Mouse (Mus musculus): Measurements from ENCODE around the gene Fmo2.

The Fmo2 gene

DNA sequence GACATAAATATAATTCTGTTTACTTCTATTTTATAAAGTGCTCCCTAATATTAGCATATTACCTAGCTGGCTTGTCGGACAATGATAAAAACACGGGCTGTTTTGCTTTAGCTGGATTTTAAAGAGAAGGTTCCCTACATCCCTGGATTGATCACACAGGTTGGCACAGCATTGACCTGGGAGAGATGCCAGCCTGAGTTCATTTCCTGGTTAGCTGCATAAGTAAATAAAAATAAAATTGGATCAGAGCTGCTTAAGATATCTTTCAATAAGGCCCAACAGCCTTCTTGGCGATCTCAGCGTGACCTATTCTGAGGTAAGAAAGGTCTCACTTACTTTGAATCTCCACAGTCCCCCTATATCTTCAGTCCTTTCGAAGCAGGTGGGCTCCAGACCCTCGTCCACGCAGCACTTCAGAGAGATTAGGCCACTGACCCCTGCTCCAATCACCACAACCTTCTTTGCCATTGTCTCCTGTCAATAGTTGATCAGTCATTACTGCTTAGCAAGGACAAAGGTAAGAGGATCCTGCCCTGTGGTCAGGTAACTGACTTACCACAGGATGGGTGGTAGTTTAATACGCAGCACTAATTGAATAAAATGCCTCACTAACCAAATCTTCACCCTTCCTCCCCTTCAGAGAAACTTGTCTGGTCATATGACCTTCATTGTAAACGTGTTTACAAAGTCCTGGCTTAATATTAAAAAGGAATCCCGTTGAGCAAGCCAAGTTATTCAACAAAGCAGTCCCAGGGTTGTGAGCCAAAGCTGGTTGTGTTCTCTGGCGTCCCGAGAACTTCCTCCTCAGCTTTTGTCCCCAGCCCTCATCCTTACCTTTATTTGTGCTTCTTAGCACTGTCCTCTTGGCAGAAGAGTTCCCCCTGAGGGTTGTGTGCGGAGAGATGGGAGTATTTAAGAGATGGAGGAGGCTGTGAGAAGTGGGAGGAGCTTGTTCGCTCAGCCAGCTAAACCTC lies at the start of gene Fmo2:
Fmo2 (minus strand) TSS at position 889 of the 974 bp plus-strand sequence.
- DNase-seq: no peak

DNA sequence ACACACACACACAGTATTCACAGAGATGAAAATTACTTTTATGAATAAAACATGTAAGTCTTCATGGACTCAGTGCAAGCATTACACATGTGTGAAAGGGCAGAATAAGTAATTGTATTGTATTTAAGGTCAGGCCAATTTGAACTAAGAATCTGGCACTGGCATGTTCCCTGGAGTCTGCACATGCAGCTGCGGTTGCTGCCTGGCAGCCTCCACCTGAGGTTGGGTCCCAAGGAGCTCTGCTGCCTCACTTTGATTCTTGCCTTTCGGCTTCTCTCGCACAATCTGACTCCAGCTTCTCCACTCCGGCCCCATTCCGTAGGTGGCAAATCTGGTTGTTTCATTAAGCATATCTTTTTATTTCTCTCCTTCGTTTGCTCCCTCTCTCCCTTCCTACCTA lies 49.4 kb upstream of the Fmo2 start:
- DNase-seq: no peak

DNA sequence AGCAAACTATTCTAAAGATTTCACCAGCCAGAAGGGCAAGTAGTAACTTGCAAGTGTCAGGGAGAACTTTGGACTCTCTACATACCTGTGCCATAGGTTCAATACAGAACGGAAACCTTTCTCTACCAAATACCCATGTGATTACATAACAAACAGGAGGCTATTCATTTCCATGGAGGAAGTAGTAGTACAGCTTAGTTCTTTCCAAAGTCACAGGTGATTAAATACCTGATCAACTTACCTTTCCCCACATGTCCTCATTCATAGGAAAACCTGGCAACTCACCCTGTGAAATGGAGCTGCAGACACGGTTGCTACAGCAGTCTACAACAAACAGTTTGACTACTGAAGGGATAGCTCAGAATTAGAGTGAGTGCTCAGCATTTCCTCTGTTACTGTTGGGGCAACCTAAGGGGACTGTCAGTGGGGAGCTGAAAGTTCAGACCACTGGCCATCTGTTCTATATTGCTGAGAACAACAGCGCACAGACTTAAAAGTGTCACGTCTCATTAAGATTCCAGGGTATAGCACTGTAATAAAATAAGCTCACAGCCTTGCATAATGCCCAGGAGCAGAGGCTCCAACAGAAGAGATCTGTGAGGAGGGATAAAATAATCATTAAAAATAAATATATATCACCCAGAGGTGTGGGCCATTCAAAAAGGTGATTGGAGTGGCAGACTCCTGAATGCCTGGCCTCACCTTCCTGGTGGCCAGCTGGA lies 48.5 kb upstream of the Fmo2 start:
- DNase-seq: peak; percentile 15

DNA sequence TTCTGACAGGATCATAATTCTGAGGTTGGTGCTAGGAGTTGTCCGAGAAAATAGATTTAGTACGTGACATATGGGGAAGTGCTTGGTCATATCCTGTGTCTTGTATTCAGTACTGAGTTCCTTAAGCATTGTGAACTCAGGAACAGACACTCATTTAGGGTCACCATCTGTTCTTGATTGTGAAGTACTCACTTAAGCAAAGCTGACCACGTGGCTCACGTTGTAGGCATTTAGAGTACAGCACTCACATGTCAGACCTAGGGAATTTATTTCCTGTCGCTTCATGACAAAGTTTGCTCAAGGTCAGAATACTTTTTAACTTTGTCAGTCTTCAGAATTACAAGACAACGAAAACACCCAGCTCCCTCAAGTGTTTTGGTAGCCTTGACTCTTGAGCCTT lies 45.2 kb upstream of the Fmo2 start:
- no peak for DNase-seq

DNA sequence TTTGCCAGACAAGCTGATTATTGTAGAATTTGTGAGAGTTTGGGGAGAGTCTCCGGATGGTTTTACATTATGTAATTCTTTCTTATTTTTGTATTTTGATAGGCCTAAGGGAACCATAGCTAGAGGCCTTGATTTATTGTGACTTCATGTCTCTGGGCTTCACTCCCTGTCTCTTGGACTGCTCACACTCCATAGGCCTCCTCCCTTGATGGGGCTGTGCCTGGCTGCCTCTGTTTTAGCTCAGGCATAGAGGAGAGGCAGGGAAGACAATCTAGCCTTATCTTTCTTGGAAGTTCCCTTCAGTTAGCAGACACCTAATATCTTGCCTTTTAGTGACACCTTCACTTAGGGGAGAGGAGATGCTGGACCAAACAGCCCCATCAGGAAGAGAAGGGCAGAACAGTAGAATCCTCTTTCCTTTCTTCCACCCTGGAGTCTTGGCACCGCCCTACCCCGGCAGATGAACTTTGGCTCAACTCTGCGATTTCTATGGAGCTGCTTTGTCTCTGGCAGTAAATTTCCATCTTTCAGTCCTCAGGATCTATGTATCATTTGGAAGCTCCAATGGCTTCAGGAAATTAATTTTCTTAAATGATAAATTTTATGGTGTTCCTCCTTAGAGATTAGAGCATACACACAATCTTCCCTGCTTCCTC lies 40.3 kb upstream of the Fmo2 start:
- no peak for DNase-seq

DNA sequence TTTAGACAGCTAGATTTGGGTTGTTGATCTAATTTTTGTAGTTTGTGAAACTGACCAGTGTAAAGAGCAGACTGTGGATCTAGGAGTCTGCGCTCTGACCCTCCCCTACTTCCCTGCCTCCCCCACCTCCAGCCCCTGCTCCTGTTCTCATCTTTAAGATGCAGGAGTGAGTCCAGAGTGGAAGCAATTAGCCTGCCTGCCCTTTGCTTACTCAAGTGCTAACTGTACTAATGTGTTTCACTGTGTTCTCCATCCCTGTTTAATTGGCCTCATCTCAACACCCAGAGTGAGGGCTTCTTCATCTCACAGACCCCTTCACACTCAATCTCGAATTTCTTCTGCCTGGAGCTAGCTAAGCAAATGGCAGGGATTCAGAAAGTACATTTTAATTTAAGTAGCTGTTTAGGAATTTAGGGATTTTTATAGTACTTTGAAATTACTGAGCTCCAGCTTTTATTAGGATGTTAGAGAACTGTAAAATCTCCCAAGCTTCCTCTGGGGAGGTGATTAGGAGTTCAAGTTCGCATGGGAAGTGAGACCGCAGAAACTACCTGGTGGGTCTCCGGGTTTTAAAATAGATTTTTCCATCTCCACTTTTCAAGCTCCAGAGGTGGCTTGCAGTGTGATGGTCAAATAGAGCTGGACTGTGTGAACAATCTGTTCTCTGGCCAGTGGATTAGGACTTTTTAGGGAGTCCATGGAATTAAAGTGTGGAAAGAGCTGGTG lies 39.6 kb upstream of the Fmo2 start:
- no peak for DNase-seq

DNA sequence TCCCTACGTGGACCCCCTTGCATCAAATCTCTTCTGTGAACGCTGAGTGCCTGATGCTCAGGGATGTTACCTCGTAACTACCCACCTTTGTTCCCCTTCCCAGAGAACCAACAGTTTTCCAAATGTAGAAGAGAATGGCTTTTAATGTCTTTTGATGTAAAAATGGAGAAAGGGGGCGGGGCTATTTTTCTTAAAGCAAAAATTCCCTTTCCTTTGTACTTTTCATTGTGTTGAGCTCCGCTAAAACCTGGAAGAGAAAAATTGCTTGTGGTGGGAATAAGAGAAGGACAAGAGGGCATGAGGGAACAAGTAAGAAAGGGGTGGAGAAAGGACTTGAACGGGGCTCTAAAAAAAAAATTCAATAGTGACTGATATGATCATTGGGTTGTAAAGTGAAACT lies 38.9 kb upstream of the Fmo2 start, which contains the start of gene Fmo6:
Fmo6 (minus strand) TSS at position 101 of the 400 bp plus-strand sequence.
- no peak for DNase-seq

DNA sequence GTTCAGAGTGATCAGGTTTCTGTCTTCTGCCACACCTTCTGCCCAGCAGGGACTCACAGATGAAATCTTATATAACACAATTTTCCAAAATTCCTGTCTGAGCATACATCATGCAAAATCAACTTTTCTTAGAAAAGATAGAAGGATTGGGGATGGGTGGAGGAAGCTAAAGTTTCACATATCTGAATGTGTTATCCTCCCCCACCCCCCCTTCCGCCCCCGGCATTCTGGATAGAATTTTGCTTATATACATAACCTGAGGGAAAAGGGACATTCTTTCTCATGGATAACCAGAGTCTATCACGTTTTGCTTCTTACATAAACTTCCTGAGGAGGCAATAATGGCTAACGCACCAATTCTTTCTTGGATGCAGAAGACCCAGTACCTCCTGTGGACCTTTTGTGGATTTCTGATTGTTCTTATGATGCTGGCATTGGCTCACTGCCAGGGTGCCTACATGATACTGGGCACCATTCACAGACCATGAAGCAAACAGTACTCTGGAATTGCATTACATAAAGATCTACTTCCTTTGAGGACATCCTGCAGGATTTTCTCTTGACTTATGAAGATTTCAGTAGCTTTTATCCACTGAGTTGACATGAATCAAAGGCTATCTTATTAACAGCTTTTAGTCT lies 36.0 kb upstream of the Fmo2 start:
- DNase-seq: no peak

DNA sequence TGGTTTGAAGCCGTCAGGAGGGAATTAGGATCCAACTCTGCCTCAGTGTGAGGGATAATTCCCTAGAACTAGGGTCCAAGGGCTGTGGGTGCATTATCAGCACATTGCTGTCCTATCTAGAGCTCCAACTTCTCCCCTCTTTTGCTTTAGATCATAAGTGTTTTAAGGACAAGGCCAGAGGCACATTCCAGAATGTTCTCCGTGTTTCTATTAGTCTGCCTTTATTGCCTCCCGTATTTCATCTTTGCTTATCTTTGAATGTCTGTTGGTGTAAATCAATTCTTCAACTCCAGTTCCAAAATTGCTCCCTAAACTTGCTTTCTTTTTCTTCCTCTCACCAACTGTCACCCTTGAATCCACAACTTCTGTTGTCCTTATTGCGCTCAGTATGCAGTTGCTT lies 33.9 kb upstream of the Fmo2 start:
- DNase-seq: no peak

DNA sequence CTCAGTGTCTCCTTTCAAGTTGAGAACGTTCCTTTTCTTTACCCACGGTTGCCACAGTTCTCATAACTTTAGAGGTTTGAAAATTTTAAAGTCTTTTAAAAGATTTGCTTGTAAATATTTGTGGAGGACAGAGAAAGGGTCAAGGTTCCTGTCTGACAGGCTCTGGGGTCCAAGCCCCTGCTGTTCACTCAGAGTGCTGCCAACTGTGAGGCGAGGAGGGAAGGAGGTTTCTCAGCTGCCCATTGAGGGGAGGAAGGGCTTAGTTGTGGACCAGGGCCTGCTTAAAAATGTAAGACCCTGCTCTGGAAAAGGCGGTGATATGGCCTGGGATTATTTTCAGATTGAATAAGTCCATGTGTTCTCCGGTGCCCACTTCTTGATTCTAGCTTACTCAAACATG lies 33.4 kb upstream of the Fmo2 start:
- no peak for DNase-seq

DNA sequence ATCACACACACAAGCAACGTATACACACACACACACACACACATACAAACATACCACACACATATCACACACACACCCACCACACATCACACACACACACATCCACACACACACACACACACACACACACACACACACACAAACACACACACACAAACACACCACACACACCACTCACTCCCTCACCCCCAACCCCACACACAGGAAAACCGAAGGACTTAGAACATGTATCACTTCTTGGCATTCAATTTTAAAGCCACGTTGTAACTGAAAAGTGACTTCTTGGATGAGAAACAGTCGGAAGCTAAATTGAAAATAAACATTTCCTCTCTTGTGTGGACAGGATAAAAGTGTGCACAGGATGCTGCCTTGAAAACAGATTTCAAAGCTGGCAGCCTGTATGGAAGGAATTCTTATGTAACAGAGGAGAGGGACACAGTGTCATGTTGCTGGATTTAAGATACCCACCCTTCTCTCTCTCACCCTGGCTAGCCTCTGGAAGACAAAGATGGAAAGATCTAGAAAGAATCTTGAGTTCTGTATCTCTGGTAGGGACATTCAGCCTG lies 32.9 kb upstream of the Fmo2 start:
- DNase-seq: no peak

DNA sequence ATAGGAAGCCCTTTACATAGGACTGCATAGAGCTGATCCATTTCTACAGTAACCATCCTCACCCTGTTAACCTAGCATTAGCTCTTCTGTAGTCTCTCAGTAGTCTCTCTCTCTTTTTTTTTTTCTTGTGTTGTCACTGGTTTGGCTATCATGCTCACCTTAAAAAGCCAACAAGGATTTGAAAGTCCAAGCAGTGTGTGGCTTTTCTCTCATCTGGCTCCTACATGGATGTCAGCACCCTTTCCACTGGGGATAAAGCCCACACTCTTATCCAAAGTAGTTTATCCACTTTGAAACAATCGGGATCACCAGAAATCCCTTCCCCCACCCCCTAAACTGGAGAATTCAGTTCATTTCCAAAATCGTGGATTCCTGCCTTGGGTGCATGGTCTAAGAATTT lies 32.1 kb upstream of the Fmo2 start:
- no peak for DNase-seq

DNA sequence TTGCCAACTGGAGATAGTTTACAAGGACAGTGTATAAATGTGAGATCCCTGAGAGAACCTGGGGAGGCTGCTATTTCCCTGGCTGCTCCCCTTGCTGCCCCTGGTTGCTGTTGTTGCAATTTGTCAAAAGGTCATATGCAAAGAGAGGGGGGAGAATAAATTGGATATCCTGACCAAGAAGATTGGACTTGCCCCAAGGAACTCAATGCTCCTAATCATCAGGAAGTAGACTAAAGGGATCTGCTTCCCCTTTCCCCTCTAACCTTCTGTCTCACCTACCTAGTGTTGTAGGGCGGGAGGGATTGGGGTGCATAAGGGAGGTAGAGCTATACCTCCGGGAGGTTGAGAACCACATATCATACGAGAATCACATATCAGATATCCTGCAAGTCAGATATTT lies 30.6 kb upstream of the Fmo2 start:
- DNase-seq: no peak

DNA sequence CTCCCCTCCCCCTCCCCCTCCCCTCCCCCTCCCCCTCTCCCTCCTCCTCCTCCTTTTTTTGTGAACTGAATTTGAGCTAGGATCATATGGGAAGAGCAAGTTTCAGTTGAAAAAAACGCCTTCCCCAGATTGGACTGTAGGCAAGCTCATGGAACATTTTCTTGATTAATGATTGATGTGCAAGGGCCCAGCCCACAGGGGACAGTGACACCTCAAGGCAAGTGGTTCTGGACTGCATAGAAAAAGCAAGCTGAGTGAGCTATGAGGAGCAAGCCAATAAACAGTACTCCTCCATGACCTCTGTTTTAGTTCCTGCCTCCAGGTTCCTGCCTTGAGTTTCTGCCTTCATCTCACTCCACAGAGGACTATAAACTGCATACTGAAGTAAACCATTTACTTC lies 26.6 kb upstream of the Fmo2 start:
- DNase-seq: no peak

DNA sequence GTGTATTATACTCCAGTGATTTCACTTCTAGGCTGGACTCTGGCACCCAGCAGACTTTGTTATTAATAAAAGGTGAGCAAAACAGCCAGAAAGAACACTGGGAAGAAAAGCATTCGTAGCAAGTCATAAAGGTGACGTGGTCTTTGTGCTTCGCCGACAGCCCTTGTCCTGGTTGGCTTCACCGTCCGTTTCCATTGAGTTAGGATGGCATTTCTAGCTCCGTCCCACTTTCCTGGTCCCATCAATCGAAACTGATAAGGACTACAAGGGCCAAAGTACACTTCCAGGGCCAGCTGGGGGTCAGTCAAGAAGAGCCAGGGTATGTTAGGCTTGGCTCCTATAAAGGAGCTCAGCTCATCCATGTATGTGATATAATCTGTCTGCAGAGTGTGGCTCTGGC lies 18.1 kb upstream of the Fmo2 start:
- no peak for DNase-seq

DNA sequence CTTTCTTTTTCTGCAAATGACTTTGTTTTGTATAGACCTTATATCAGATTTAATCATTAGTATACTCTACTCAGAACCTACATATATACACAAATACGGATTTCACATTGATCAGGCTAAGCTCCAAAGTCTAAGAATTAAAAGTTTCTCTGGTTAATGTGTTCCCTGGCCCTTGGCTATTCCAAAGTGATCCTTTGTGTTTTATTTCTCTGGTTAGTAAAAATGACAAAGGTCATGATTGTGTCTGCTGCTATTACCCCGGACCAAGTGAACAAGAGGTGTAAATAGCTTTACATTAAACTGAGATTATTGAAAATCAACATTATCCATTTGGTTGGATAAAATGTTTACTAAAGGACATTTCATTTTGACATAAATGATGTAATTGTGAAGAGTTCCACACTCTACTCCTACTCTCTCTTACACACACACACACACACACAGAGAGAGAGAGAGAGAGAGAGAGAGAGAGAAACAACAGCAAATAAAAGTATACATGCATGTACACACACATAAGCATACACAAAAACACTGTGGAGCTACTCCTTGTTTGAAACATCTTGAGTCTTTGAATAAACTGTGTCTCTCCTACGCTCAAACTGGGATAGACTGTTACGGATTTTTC lies 16.5 kb upstream of the Fmo2 start:
- DNase-seq: no peak

DNA sequence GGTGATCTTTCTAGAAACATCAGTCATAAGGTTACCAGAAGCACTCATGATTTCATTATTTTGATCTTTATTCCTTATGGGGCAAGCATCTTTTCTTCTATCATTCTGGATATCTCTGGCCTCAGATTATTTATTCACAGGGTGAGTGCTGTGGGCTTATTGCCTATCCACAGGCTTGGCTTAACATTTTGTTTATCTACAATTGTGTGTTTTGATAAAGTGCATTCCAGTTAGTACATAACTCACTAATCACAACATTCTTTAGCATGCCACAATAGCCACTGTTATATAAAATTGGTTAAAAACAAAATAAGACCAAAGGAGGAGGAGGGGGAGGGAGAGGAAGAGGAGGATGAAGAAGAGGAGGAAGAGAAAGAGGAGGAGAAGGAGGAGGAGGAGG lies 13.6 kb upstream of the Fmo2 start:
- DNase-seq: no peak

DNA sequence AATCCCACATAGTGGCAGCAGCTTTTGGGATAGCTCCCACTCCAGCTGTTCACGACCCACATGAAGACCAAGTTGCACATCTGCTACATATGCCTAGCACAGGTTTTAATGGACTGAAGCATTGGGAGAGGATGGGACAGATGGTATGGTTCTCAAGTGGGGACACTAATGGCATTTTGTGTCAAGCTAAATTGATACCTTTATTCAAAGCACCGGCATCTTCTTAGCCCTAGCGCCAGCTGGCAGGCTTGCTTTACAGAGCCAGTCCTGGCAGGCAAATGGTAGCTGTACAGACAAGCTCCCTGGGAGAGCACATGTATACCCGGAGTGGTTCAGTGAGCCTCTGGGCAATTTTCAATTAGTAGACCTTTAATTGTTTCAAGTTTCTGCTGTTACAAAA lies 3.4 kb upstream of the Fmo2 start:
- peak; percentile 16 for DNase-seq

DNA sequence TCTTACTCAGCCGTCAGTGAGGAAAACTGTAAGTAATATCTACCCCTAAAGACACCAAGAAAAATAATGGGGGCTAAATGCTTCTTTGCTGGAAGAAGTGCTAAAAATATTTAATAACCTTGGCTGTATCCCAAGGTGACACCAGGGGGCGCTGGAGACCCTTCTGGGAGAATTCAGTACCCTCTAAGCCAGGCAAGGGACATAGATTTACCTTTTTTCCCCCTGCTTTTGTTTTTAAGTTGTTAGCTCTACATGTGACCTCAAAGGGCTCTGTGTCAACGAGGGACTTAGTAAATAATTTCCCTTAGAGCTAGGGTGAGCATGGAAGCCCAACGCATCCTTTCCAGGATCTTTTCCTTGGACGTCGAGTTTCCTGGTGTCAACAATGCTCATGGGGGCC lies 2.6 kb downstream of the Fmo2 start:
- DNase-seq: peak; percentile 64

DNA sequence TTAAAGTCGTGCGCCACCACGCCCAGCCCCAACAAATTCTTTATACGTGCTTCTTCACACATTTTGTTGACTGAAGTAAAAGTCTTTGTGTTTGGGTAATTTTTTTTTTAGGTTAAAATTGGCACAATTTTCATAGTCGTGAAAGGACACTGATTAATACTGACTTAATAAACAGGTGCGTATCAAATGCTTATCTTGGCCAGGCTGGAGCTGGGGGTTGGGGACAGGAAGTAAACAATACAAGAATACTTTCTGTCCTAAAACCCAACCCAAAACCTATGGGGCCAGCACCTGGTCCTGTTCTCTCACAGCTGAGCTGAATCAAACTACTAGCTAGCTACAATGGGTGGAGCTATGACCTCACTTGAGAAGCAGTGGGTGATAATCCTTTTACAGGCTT lies 5.5 kb downstream of the Fmo2 start:
- no peak for DNase-seq

DNA sequence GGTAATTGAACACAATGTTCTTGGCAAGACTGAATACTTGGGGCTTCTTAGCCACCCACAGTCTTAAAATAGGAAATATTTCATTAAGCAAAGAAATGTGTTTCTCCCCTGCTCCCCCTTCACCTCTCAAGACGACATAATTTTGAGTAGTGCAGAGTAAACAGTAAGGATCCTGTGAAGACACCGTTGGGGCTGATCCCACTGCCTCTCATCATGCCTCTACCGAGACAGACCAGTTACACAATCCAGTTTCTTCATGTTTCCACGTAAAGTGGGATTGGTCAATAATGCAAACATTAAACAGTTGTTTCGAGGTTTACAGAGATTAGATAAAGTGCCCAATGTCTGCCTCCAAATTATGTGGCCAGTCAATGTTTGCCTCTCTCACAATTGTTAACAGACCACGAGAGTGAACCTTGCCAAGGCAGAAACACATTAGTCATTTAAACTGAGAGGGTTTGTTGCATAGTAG lies 6.5 kb downstream of the Fmo2 start:
- DNase-seq: no peak

Data from retina, postnatal 1 day (tissue).